Mouse (Mus musculus): ENCODE data around the gene Vmn1r123.
"Not testable (repeated sequence)": the region's sequence is repeated elsewhere in the genome, so short reads cannot be mapped to it uniquely, and the experiment has no call there.

Vmn1r123 gene

GRCm38 (mm10) chr7:21161885-21162284, at the start of gene Vmn1r123:
Vmn1r123 (plus strand) TSS chr7:21162185.
- DNase-seq = not testable (repeated sequence)

GRCm38 (mm10) chr7:21134028-21134427, 28.0 kb upstream of the Vmn1r123 start, which contains the start of gene Vmn1r122:
Vmn1r122 (minus strand) TSS chr7:21134128.
- not testable (repeated sequence) for DNase-seq

GRCm38 (mm10) chr7:21190323-21190722, 28.3 kb downstream of the Vmn1r123 start, which contains the start of gene Gm5157:
Gm5157 (minus strand) TSS chr7:21190423.
- not testable (repeated sequence) for DNase-seq

Measured in layer of hippocampus, adult 9-11 months (tissue).